Mouse (Mus musculus) urinary bladder, postnatal 36 days (tissue): ENCODE measurements around the gene Psmc3.
"Not testable (repeated sequence)": the region's sequence is repeated elsewhere in the genome, so short reads cannot be mapped to it uniquely, and the experiment has no call there.

Experiments
- DNase-seq, 2 experiments: peaks; one replicate each; pipeline ENCODE4 v3.0.0; 2022; ENCODE audit warnings: low spot score in 2 of 2, mixed read lengths in 1 of 2

The Psmc3 gene

DNA sequence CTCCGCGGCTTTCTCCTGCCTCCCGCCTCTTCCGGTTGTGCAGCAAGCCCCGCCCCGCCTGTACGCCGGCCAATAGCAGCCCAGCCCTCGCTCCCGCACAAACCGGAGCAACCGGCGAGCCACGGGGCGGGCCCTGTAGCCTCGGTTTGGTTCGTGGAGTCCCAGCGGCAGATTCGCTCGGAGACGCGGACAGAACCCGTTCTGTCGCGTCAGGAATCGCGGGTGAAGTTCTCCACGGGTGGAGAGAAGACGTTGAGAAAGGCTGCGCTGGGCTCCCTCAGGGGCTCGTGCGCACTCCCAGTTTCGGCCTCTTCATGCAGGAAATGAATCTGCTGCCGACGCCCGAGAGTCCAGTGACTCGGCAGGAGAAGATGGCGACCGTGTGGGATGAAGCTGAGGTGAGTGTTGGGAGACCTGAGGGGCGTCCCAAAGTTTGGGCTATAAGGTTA, at the start of gene Psmc3:
Gene Psmc3 (plus strand): TSS at position 76 of the 449 bp plus-strand sequence.
- peak; percentile 94 to 98 for DNase-seq

DNA sequence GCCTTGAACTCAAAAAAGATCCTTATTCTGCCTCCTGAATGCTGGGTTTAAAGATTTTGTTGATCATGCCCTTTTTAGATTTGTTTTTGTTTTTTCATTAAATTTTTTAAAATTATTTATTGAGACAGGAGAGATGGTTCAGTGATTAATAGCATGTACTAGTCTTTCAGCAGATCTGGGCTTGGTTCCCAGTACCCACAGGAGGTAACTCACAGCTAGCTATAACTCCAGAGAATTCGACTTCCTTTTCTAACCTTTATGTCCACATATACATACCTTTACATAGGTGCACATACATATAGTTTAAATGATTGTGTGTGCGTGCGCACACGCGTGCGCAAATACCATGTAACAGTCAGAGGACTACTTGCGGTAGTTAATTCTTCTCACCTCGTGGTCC, 45.3 kb upstream of the Psmc3 start:
- no peak for DNase-seq

DNA sequence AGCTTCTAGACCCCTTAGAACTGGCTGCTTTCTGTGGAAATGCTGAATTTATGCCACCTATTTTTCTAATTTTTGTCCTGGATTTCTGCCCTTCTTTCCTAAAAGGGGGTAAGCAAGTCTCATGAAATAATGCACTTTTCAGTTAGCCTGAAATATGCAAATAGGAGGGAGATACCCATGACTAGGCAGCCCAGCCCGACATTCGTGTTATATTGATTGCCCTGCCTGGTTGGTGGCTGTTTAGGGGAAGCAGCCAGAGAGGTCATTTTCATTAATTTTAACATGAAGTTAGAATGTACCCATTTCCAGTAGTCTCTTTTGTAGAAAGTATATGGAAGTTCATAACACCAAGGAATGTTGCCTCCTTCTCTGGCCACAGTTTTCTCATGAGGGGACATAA, 39.9 kb upstream of the Psmc3 start:
- DNase-seq, result no peak

DNA sequence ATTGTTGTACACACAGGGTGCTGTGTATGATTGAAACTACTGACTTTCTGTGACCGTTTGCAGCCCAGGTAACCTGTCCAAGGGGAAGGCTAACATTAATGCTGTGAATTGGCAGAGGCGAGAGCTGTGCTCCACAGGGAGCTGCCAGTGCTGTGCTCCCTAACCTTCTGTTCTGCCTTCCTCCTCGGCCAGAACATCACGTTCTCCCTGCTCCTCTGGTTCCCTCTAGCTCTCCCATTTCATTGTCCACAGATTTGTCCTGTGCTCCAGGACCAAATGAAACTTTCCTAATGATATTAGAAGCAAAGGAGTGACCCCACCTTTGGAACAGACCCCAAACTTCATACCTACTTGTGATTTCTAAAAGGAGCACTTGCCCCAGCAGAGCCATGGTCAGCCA, 38.4 kb upstream of the Psmc3 start:
- DNase-seq, result no peak

DNA sequence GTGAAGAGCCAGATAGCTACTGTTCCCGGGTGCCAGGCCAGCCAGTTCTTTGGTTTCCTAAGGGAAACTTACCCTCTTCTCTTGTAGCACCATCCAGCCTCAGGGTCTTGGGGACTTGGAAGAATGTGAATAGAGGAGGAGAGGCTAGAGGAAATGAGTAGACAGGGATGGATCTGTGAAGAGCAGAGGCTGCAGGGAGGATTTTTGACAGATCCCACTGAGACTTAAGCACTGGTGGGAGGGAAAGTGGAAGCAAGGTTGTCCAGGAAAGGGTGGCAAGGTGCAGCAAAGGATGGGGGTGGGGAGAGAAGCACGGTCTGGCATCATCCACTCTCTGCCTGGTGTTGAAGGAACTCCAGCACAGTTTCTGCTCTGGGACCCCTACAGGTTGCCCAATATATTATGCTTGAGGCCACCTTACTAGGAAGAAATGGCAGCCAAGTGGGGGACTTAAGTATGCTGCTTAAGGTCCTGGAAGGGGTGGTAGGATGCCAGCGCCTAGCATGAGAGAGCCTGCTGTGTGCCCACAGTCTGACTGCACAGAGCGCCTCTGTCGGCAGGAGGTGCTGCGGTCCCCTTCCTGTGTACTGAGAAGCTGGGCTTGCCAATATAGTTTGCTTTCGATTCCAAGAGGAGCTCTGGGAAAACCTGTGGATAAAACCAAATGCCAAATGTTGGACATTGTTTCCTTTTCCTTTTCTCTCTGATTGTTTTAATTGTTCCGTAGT, 35.6 kb upstream of the Psmc3 start:
- DNase-seq, result peak in 1 of 2 experiments; percentile 10

DNA sequence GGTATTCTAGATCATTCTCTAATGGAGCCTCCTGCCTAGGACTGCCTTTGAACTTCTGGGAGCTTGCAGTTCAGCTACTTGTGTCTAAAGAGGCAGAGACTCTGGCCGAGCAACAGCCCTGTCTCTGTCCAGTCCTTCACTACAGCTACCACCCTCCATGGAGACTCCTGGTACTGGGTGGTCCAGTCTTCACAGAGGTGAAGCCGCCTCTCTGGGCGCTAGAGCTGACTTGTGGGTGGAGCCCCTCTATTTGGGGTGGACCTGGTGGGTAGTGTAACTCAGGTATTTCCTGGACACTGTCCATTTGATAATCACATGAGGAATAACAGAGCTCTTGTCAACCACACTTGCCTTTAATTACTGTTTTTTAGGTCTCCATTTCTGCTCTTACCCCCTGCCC, 33.9 kb upstream of the Psmc3 start:
- DNase-seq, result no peak

DNA sequence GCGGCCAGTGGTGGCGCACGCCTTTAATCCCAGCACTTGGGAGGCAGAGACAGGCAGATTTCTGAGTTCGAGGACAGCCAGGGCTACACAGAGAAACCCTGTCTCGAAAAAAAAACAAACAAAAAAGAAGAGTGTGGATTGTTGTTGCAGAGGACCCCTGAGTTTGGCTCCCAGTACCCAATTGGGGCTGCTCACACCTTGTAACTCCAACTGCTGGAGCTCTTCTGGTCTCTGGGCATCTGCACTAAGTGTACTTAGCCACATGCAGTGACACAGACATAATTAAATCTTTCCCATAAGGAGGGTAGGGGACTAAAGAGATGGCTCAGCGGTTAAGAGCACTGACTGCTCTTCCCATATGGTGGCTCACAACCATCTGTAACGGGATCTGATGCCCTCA, 31.5 kb upstream of the Psmc3 start:
- DNase-seq, result not testable (repeated sequence)

DNA sequence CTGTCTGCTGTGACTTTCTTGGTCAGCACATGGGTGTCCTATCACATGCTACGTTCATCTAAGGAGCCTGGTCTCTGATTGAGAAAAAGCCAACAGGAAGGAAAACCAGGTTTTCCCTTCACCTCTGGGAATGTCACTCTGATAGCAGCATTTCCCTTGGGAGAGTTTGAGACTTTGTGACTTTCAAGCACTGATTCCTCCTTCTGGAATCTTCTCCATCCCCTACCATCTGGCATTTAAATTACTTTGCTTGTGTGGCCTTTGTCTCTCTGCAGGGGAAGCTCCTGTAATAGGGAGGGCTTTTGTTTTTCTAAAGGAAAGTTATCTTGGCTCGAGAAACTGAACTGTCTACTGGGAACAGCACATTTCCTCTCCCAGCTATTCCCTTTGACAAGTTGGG, 30.7 kb upstream of the Psmc3 start:
- no peak for DNase-seq

DNA sequence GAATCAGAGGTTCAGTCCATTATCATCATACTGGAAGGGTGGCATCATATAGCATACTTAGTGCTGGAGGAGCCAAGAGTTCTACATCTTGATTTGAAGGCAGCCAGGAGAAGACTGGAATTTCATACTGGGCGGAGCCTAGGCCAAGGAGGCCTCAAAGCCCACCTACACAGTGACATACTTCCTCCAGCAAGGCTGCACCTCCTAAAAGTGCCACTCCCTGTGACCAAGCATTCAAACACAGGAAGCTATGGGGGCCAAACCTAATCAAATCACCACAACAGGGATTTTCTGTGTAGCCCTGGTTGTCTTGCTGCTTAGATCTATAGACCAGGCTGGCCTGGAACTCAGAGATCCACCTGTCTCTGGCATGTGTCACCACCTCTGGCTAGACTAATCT, 29.9 kb upstream of the Psmc3 start:
- DNase-seq, result no peak

DNA sequence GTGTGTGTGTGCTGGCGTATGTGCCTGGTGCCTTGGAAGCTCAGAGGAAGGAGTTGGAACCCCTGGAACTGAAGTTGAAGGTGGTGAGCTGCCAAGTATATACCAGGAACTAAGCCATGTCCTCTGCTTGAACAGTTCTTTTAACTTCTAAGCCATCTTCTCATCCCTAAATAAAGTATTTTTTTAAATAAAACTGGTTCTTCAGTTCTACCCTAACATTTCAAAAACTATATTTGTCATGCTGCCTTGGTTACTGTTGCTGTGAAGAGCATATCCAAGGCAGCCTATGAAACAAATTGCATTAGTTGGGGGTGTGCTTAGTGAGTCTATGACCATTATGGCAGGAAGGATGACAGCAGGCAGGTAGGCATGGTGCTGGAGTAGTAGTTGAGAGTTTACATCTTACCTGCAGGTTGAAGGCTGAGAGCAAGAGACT, 28.7 kb upstream of the Psmc3 start:
- no peak for DNase-seq

DNA sequence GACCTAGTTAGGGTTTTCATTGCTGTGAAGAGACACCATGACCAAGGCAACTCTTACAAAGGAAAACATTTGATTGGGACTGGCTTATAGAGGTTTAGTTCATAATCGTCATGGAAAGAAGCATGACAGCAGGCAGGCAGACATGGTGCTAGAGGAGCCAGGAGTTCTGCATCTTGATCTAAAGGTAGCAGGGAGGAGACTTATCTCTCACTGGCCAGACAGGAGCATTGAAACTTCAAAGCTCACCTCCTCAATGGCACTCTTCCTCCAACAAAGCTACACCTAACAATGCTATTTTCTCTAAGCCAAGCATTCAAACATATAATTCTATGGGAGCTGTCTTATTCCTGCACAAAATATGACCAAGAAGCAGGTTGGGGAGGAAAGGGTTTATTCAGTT, 27.3 kb upstream of the Psmc3 start:
- no peak for DNase-seq

DNA sequence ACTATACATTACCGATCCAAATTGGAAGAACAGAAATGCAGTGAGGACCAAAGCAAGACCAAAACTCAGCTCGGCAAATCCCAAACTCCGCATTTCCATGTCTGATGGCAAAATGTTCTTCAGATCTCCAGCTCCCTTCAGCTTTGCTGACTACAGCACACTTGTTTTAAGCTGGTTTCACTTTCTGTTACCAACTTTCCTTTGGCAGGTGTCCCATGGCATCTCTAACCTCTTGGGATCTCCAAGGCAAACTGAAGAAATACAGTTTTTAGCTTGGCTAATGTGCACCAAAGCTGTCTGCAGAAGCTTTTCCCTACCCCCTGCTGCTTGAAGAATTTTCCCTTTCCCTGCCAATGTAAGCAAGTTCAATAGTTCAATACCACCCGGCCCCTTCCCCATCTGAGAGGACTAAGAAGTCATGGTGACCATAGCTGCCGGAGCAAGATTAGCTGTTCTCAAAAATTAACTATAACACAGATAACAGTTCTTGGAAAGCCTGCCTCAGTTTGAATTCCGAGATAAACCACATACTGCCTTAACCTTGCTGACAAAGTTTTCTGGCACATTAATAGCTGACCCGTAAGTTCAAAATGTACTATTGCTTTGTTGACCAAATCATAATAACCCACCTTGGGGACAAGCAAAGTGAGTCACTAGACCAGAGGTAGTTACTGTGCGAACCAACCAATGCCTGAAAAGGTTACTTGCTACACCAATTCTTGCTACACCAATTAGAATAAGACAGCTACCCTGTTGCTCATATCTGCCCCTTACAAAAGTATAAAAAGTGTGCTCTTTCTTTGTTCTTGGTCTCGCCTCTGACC, 26.2 kb upstream of the Psmc3 start:
- DNase-seq, result peak in 1 of 2 experiments; percentile 52

DNA sequence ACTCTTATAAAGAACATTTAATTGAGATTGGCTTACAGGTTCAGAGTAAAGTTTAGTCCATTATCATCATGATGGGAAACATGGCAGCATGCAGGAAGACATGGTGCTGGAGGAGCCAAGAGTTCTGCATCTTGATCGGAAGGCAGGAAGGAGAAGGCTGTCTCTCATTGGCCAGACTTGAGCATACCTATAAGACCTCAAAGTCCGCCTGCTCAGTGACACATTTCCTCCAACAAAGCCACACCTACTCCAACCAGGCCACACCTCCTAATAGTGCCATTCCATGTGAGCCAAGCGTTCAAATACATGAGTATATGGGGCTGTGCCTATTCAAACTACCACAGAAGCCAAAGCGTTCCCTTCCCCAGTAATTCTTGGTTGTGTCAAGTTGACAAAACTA, 22.6 kb upstream of the Psmc3 start:
- DNase-seq, result no peak

DNA sequence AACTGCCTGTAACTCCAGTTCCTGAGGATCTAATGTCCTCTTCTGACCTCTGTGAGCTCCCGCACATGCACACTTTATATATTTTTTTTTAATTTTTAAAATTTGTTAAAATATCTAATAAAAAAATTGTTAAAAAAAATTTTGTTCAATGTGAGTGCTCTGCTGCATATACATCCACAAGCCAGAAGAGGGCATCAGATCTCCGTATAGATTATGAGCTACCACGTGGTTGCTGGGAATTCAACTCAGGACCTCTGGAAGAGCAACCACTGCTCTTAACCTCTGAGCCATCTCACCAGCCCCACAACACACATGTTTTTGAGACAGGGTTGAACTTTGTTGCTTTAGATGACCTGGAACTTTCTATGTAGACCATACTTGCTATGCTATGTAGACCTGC, 20.8 kb upstream of the Psmc3 start:
- no peak for DNase-seq

DNA sequence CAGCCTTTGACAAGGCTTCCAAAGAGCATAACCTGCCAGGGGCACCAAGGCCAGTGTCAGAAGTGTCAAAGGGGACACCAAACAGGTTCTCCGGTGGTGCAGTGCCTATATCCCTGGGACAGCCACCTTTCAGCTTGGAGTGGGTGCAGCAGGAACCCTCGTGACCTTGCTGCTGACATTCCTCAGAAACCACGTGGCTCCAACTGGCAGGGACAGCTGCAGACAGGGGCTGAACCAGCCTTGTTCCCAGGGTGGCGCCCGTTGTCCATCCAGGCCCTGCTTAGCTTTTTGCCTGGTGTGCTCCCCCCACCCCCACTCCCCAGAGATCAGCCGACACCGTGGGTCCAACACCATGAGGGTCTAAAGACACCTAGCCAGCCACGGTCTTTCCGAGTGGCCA, 18.4 kb upstream of the Psmc3 start, which contains the start of gene Rapsn:
Gene Rapsn (plus strand): TSS at position 236 of the 400 bp plus-strand sequence.
- DNase-seq, result no peak

DNA sequence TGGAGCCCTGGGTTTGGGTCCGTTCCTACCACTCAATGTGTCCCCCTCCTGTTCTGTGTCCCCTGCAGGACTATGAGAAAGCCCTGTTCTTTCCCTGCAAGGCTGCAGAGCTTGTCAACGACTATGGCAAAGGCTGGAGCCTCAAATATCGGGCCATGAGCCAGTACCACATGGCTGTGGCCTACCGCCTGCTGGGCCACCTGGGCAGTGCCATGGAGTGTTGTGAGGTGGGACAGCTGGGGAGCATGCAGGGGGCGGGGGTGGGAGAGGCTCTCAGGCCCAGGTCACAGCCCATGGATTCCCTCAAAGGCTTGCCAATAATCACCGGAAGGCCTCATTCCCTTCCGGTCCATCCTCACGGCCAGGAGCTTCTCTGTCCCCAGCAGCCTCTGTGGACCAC, 12.0 kb upstream of the Psmc3 start:
- DNase-seq, result no peak

DNA sequence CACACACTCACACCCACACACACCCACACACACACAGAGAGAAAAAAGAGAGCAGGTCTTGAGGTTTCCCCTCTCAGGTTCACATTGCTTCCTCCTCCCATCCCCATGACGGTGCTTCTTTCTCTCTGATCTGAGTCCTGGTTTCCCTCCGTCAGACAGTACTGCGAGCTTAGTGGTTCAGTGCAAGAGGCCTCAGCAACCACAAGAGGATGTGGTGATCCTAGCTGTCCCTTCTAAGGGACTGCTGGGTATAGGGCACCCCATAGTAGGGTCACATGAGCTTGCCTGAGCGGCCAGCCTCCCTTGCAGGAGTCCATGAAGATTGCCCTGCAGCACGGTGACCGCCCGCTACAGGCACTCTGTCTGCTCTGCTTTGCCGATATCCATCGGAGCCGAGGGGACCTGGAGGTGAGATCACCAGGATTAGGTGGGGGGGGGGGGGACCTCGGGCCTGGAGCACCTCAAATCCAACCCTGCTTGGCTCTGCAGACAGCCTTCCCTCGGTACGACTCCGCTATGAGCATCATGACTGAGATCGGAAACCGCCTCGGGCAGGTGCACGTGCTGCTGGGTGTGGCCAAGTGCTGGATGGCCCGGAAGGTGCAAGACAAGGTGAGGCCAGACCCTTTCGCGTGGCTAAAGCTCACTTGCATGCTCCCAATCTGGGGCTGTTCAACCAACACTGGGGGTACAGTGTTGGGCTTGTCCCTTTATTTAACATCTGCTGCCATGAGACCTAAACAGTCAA, 11.0 kb upstream of the Psmc3 start:
- no peak for DNase-seq

DNA sequence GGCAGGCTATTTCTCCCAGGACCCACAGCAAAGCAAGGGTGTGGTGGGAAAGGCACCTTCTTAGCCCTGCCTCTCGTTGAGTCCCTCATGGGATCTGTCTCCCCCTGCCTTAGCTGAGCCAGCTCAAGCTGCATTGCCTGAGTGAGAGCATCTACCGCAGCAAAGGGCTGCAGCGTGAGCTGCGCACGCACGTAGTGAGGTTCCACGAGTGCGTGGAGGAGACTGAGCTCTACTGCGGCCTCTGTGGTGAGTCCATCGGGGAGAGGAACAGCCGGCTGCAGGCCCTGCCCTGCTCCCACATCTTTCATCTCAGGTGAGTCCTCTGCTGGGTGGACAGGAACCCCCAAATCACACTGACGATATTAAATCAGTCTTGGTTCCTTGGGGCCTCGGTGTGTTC, 9.1 kb upstream of the Psmc3 start:
- DNase-seq, result no peak

DNA sequence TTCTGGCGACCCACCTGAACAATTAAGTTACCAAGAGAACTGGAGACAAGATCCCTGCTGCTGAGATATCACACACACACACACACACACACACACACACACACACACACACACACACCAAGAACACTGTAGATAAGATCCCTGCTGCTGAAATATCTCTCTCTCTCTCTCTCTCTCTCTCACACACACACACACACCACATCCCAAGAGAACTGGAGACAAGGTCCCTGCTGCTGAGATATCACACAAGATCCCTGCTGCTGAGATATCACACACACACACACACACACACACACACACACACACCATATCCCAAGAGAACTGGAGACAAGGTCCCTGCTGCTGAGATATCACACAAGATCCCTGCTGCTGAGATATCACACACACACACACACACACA, 8.0 kb upstream of the Psmc3 start:
- not testable (repeated sequence) for DNase-seq

DNA sequence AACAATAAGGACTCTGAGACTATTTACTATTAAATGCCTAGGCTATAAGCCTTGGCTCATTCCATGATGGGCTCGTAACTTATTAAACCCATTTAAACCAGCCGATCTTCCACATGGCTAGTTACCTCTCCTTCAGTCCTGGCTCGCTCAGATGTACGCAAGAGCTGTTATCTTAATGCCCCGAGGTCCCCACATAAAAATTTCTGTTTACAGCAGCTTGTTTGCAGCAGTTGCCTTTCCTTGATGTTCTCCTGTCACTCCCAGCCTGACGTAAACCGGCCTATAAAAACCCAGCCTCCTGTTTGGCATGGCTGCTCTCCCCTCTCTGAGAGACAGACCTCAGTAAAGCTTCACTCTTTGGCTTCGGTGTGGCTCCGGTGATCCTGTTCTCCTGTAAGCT, 6.5 kb upstream of the Psmc3 start:
- DNase-seq, result no peak

DNA sequence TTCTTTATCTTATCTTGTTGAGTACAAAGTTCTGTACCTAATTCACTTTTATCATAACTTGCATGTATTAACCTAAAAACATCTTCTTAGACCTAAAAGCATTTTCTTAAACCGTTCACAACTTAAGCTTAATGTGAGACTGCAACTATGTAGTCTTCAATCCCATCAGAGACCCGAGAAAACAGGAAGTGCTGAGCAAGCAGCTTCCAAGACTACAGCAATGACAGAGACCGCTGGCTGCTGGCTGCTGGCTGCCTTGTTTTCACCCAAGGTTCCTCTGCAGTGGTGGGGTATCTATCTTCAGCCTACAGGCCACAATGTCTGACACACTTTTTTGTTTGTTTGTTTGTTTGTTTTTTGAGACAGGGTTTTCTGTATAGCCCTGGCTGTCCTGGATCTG, 1.9 kb upstream of the Psmc3 start:
- DNase-seq, result no peak

DNA sequence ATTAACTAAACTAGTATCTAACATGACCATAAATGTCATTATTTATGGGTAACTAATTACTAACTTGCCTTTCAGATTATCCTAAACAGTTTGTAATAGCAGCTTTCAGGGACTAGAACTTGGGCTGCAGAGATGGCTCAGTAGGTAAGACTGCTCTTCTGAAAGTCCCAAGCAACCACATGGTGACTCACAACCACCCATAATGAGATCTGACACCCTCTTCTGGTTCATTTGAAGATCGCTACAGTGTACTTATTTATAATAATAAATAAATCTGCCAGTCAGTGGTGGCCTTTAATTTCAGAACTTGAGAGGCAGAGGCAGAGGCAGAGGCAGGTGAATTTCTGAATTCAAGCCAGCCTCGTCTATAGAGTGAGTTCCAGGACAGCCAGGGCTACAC, 1.1 kb upstream of the Psmc3 start:
- no peak for DNase-seq
